Mouse (Mus musculus) heart, adult 2 months (tissue): ENCODE results near the gene Tex19.1. TPM values are rescaled to one million over a fixed set of nuclear protein-coding genes. Genes with fewer than 3 reads are reported as not detected.

ENCODE experiments used
- DNase-seq, 2 experiments: peaks; one replicate each; pipeline ENCODE4 v3.0.0; 2021
- H3K27ac ChIP-seq: fragments of 200-600 bp; 2 replicates; pipeline ENCODE4 v1.8.1; 2022
- H3K27me3 ChIP-seq: fragments of 200-500 bp; 2 replicates; pipeline ENCODE4 v1.6.1; 2012; ENCODE audit warnings: mild to moderate bottlenecking, low read length, inconsistent platforms, mixed read lengths; ENCODE audit not compliant: control insufficient read depth, insufficient read depth
- H3K36me3 ChIP-seq: fragments of 200-500 bp; 2 replicates; pipeline ENCODE4 v1.6.1; 2012; ENCODE audit warnings: low read length, inconsistent platforms; ENCODE audit not compliant: control insufficient read depth, insufficient read depth
- H3K4me1 ChIP-seq: fragments of 200-500 bp; 2 replicates; pipeline ENCODE4 v1.6.1; 2011; ENCODE audit warnings: low read length; ENCODE audit not compliant: control insufficient read depth, insufficient read depth
- H3K4me3 ChIP-seq: fragments of 200-600 bp; 2 replicates; pipeline ENCODE4 v1.8.1; 2022
- H3K79me2 ChIP-seq: fragments of 200-500 bp; replicated peaks from 2 replicates; pipeline ENCODE4 v1.6.1; 2012; ENCODE audit warnings: mild to moderate bottlenecking, inconsistent platforms, low read length, moderate library complexity, mixed read lengths; ENCODE audit not compliant: control insufficient read depth, insufficient read depth
- H3K9ac ChIP-seq: fragments of 200-500 bp; 2 replicates; pipeline ENCODE4 v1.6.1; 2012; ENCODE audit warnings: low read depth, mild to moderate bottlenecking, control low read depth, inconsistent platforms, low read length, mixed read lengths
- CTCF ChIP-seq: fragments of 200-600 bp; IDR thresholded peaks from 2 replicates; pipeline ENCODE4 v1.8.1; 2022; ENCODE audit warnings: antibody characterized with exemption, mild to moderate bottlenecking, moderate library complexity
- EP300 ChIP-seq: fragments of 200-500 bp; IDR thresholded peaks from 2 replicates; pipeline ENCODE4 v1.6.1; 2011; ENCODE audit warnings: low read depth, low read length, control low read depth; ENCODE audit not compliant: insufficient read depth
- POLR2A ChIP-seq: fragments of 200-500 bp; IDR thresholded peaks from 2 replicates; pipeline ENCODE4 v1.6.1; 2011; ENCODE audit warnings: mild to moderate bottlenecking, low read depth, low read length, control low read depth; ENCODE audit not compliant: insufficient read depth
- WGBS: fragments of 180-500 bp; shearing (Covaris S2); methylation state at CpG from one replicate; pipeline ENCODE4 v1.1.7; 2018; 5-methylcytosine and 5-hydroxymethylcytosine counted together
- intact Hi-C: fragments of 180-260 bp; cut with DNase I; formaldehyde crosslinking; loops from one replicate; pipeline ENCODE4 v1.15.1; 2025
- polyA plus RNA-seq: library from polyadenylated mRNA; depleted of rRNA; stranded (reverse); fragments of >200 nt; gene quantifications from 2 replicates; pipeline ENCODE4 v1.2.3, GENCODE M21; 2012
- total RNA-seq, 2 experiments: library from RNA; stranded (reverse); gene quantifications; 2 replicates each; pipeline ENCODE4 v1.2.3; 2021

Gene Tex19.1
- total and polyA plus RNA-seq, 3 experiments: not detected

- Histone ChIP-seq H3K27me3 (no peaks in the 10 kb centered on the region), H3K79me2 (no peaks in the 10 kb centered on the region), H3K9ac (no peak overlapping the region), H3K27ac (no peak overlapping the region), H3K4me1 (no peaks in the 10 kb centered on the region), H3K4me3 (no peak overlapping the region), H3K36me3 (no peaks in the 10 kb centered on the region)
- no peak for TF ChIP-seq EP300
- no peak for TF ChIP-seq CTCF
- TF ChIP-seq POLR2A: no peak
- WGBS: 62% methylated on average over 1 of the region's 1 CpGs
- DNase-seq: no peak
- intact Hi-C loops: no loop called here
These were observed 16.3 kb upstream of the Tex19.1 start for GRCm38 (mm10) chr11:121129616-121130015.

GRCm38 (mm10) chr11:121134600-121134999 is 11.3 kb upstream of the Tex19.1 start:
- Histone ChIP-seq H3K36me3 (no peaks in the 10 kb centered on the region), H3K4me1 (no peaks in the 10 kb centered on the region), H3K27me3 (no peaks in the 10 kb centered on the region), H3K79me2 (no peaks in the 10 kb centered on the region), H3K27ac (no peak overlapping the region), H3K4me3 (no peak overlapping the region), H3K9ac (no peak overlapping the region)
- 69% methylated on average over 1 of the region's 1 CpGs for WGBS
- intact Hi-C loops: no loop called here
- no peak for DNase-seq
- TF ChIP-seq POLR2A (no peak), CTCF (no peak)

GRCm38 (mm10) chr11:121137682-121138081 is 8.3 kb upstream of the Tex19.1 start:
- TF ChIP-seq POLR2A (no peak), EP300 (no peak), CTCF (no peak)
- H3K36me3 ChIP-seq: no peaks in the 10 kb centered on the region
- no peaks in the 10 kb centered on the region for H3K79me2 ChIP-seq
- H3K4me1 ChIP-seq: no peaks in the 10 kb centered on the region
- 85% methylated on average over 5 of the region's 5 CpGs for WGBS
- intact Hi-C loops: no loop called here
- H3K27me3 ChIP-seq: no peaks in the 10 kb centered on the region
- no peak for DNase-seq
- no peak overlapping the region for H3K9ac ChIP-seq
- H3K27ac ChIP-seq: no peak overlapping the region
- H3K4me3 ChIP-seq: no peak overlapping the region

- intact Hi-C loops: no loop called here
- Histone ChIP-seq H3K27ac (no peak overlapping the region), H3K79me2 (no peaks in the 10 kb centered on the region), H3K4me1 (no peaks in the 10 kb centered on the region), H3K4me3 (no peak overlapping the region), H3K9ac (no peak overlapping the region), H3K27me3 (no peaks in the 10 kb centered on the region), H3K36me3 (no peaks in the 10 kb centered on the region)
- DNase-seq: no peak
- TF ChIP-seq POLR2A: no peak
- peak; percentile 59 for TF ChIP-seq CTCF
- WGBS: 31% methylated on average over 6 of the region's 6 CpGs
These were observed 7.2 kb upstream of the Tex19.1 start for GRCm38 (mm10) chr11:121138732-121139131.

GRCm38 (mm10) chr11:121143325-121144015 is 2.5 kb upstream of the Tex19.1 start:
- Histone ChIP-seq H3K79me2 (no peaks in the 10 kb centered on the region), H3K4me3 (no peak overlapping the region), H3K4me1 (no peaks in the 10 kb centered on the region), H3K27ac (no peak overlapping the region), H3K36me3 (no peaks in the 10 kb centered on the region), H3K9ac (no peak overlapping the region), H3K27me3 (no peaks in the 10 kb centered on the region)
- DNase-seq: no peak
- WGBS: 83% methylated on average over 9 of the region's 9 CpGs
- intact Hi-C loops: no loop called here
- no peak for TF ChIP-seq EP300
- TF ChIP-seq CTCF: no peak
- no peak for TF ChIP-seq POLR2A

- no peaks in the 10 kb centered on the region for H3K36me3 ChIP-seq
- H3K27ac ChIP-seq: no peak overlapping the region
- intact Hi-C loops: no loop called here
- TF ChIP-seq POLR2A (no peak), CTCF (peak; percentile 44), EP300 (no peak)
- H3K4me3 ChIP-seq: no peak overlapping the region
- WGBS: 83% methylated on average over 3 of the region's 3 CpGs
- no peak overlapping the region for H3K9ac ChIP-seq
- H3K27me3 ChIP-seq: no peaks in the 10 kb centered on the region
- H3K79me2 ChIP-seq: no peaks in the 10 kb centered on the region
- no peaks in the 10 kb centered on the region for H3K4me1 ChIP-seq
- DNase-seq: no peak
These were observed 2.2 kb downstream of the Tex19.1 start for GRCm38 (mm10) chr11:121148193-121148592.
